Mouse (Mus musculus) CH12.LX (cell line): Measurements from ENCODE around the gene Nek9. TPM values are rescaled to one million over a fixed set of nuclear protein-coding genes. Genes with fewer than 3 reads are reported as not detected.
A peak's percentile ranks its signal among the peaks of the same experiment; 100 is the strongest.

Experiments used
- DNase-seq: peaks from one replicate; pipeline ENCODE4 v3.0.0-alpha.2; 2013; ENCODE audit errors: extremely low read depth
- H3K27ac ChIP-seq: 2 replicates; pipeline ENCODE4 v1.5.1; 2012; ENCODE audit warnings: low read depth, mild to moderate bottlenecking, control low read depth, moderate library complexity; ENCODE audit not compliant: insufficient read depth
- H3K27me3 ChIP-seq: replicated peaks from 2 replicates; pipeline ENCODE3; 2012; ENCODE audit warnings: inconsistent platforms
- H3K36me3 ChIP-seq, 2 experiments: replicated peaks in 1 of 2; 2 replicates each; pipeline versions ENCODE3 to v1.6.1; 2012; ENCODE audit warnings: inconsistent platforms in 1 of 2, low read length in 1 of 2, mild to moderate bottlenecking in 1 of 2, mixed read lengths in 1 of 2, moderate library complexity in 1 of 2; ENCODE audit not compliant: control insufficient read depth in 1 of 2, insufficient read depth in 1 of 2
- H3K4me1 ChIP-seq, 2 experiments: 2 replicates each; pipeline ENCODE4 v1.6.1; 2012; ENCODE audit warnings: inconsistent platforms in 1 of 2, moderate library complexity in 1 of 2; ENCODE audit not compliant: insufficient read depth in 2 of 2, control insufficient read depth in 1 of 2
- H3K4me2 ChIP-seq: 2 replicates; pipeline ENCODE4 v1.6.1; 2012; ENCODE audit warnings: low read depth, mild to moderate bottlenecking, control low read depth; ENCODE audit not compliant: poor library complexity, insufficient read depth, severe bottlenecking
- H3K4me3 ChIP-seq, 3 experiments: fragments of 150-350 bp in 1 of 3; sonication (generic) in 1 of 3; replicated peaks in 1 of 3; 2 replicates each; pipeline versions ENCODE3 to v1.5.1; 2011 to 2012; ENCODE audit warnings: low read depth in 2 of 3, low read length in 2 of 3, mild to moderate bottlenecking in 2 of 3, moderate library complexity in 2 of 3, control low read depth in 1 of 3, improper control_type of control experiment in 1 of 3, inconsistent platforms in 1 of 3, mixed read lengths in 1 of 3; ENCODE audit not compliant: poor library complexity in 1 of 3
- H3K79me2 ChIP-seq: replicated peaks from 2 replicates; pipeline ENCODE4 v1.6.1; 2012; ENCODE audit warnings: mild to moderate bottlenecking, moderate library complexity; ENCODE audit not compliant: control insufficient read depth, poor library complexity, insufficient read depth, severe bottlenecking; ENCODE audit errors: extremely low read depth
- H3K9ac ChIP-seq: 2 replicates; pipeline ENCODE4 v1.6.1; 2012; ENCODE audit warnings: low read depth, mild to moderate bottlenecking, control low read depth, moderate library complexity; ENCODE audit not compliant: insufficient read depth
- H3K9me3 ChIP-seq: replicated peaks from 2 replicates; pipeline ENCODE3; 2012; ENCODE audit warnings: low read length, inconsistent platforms, mixed read lengths
- BHLHE40 ChIP-seq: IDR thresholded peaks from 2 replicates; pipeline ENCODE4 v1.6.1; 2011; ENCODE audit warnings: mild to moderate bottlenecking, low read depth, low read length, improper control_type of control experiment
- CHD1 ChIP-seq: IDR thresholded peaks from 2 replicates; pipeline ENCODE4 v1.6.1; 2012; ENCODE audit warnings: low read depth, low read length, improper control_type of control experiment, inconsistent platforms
- CHD2 ChIP-seq: IDR thresholded peaks from 2 replicates; pipeline ENCODE4 v1.6.1; 2011; ENCODE audit warnings: low read length, improper control_type of control experiment
- CTCF ChIP-seq, 2 experiments: IDR thresholded peaks in 1 of 2; conservative IDR thresholded peaks in 1 of 2; 2 replicates each; pipeline ENCODE4 v1.5.1; 2011 to 2012; ENCODE audit warnings: low read depth in 2 of 2, low read length in 2 of 2, improper control_type of control experiment in 1 of 2, inconsistent platforms in 1 of 2, mild to moderate bottlenecking in 1 of 2, moderate library complexity in 1 of 2
- E2F4 ChIP-seq: IDR thresholded peaks from 2 replicates; pipeline ENCODE4 v1.6.1; 2011; ENCODE audit warnings: low read depth, low read length, improper control_type of control experiment; ENCODE audit not compliant: insufficient replicate concordance
- ELF1 ChIP-seq: IDR thresholded peaks from 2 replicates; pipeline ENCODE4 v1.6.1; 2014; ENCODE audit warnings: low read depth, mild to moderate bottlenecking, inconsistent platforms, low read length, improper control_type of control experiment
- EP300 ChIP-seq: IDR thresholded peaks from 2 replicates; pipeline ENCODE4 v1.6.1; 2011; ENCODE audit warnings: low read length, improper control_type of control experiment
- ETS1 ChIP-seq: conservative IDR thresholded peaks from 2 replicates; pipeline ENCODE4 v1.6.1; 2012; ENCODE audit warnings: low read depth, mild to moderate bottlenecking, inconsistent platforms, low read length, improper control_type of control experiment, moderate library complexity
- GABPA ChIP-seq: IDR thresholded peaks from 2 replicates; pipeline ENCODE4 v1.6.1; 2012; ENCODE audit warnings: low read depth, low read length, improper control_type of control experiment, inconsistent platforms; ENCODE audit not compliant: insufficient replicate concordance
- HCFC1 ChIP-seq: IDR thresholded peaks from 2 replicates; pipeline ENCODE4 v1.6.1; 2012; ENCODE audit warnings: low read depth, mild to moderate bottlenecking, inconsistent platforms, low read length, improper control_type of control experiment
- IRF4 ChIP-seq: IDR thresholded peaks from 2 replicates; pipeline ENCODE4 v1.6.1; 2014; ENCODE audit warnings: low read depth, mild to moderate bottlenecking, inconsistent platforms, low read length, improper control_type of control experiment
- JUN ChIP-seq: IDR thresholded peaks from 2 replicates; pipeline ENCODE4 v1.6.1; 2011; ENCODE audit warnings: low read depth, mild to moderate bottlenecking, low read length, improper control_type of control experiment, moderate library complexity; ENCODE audit not compliant: insufficient read depth
- JUND ChIP-seq: conservative IDR thresholded peaks from 2 replicates; pipeline ENCODE4 v1.6.1; 2011; ENCODE audit warnings: low read depth, low read length, improper control_type of control experiment
- KAT2A ChIP-seq: IDR thresholded peaks from 2 replicates; pipeline ENCODE4 v1.6.1; 2012; ENCODE audit warnings: low read length, improper control_type of control experiment, inconsistent platforms; ENCODE audit not compliant: insufficient replicate concordance
- MAFK ChIP-seq: IDR thresholded peaks from 2 replicates; pipeline ENCODE4 v1.6.1; 2011; ENCODE audit warnings: low read length, improper control_type of control experiment; ENCODE audit not compliant: insufficient replicate concordance
- MAX ChIP-seq: IDR thresholded peaks from 2 replicates; pipeline ENCODE4 v1.6.1; 2011; ENCODE audit warnings: low read length, improper control_type of control experiment
- MAZ ChIP-seq: IDR thresholded peaks from 2 replicates; pipeline ENCODE4 v1.6.1; 2012; ENCODE audit warnings: low read depth, mild to moderate bottlenecking, inconsistent platforms, low read length, improper control_type of control experiment, moderate library complexity
- MEF2A ChIP-seq: IDR thresholded peaks from 2 replicates; pipeline ENCODE4 v1.6.1; 2014; ENCODE audit warnings: low read depth, mild to moderate bottlenecking, inconsistent platforms, low read length, improper control_type of control experiment, borderline replicate concordance
- MXI1 ChIP-seq: IDR thresholded peaks from 2 replicates; pipeline ENCODE4 v1.6.1; 2011; ENCODE audit warnings: mild to moderate bottlenecking, low read depth, low read length, improper control_type of control experiment
- MYC ChIP-seq: IDR thresholded peaks from 2 replicates; pipeline ENCODE4 v1.6.1; 2011; ENCODE audit warnings: low read depth, mild to moderate bottlenecking, improper control_type of control experiment, low read length
- NELFE ChIP-seq: IDR thresholded peaks from 2 replicates; pipeline ENCODE4 v1.6.1; 2011; ENCODE audit warnings: low read depth, low read length, improper control_type of control experiment
- NRF1 ChIP-seq: IDR thresholded peaks from 2 replicates; pipeline ENCODE4 v1.6.1; 2014; ENCODE audit warnings: low read depth, mild to moderate bottlenecking, inconsistent platforms, low read length, improper control_type of control experiment, moderate library complexity
- PAX5 ChIP-seq: IDR thresholded peaks from 2 replicates; pipeline ENCODE4 v1.6.1; 2012; ENCODE audit warnings: low read length, inconsistent platforms, mixed read lengths
- POLR2A ChIP-seq: IDR thresholded peaks from 2 replicates; pipeline ENCODE4 v1.6.1; 2011; ENCODE audit warnings: low read depth, mild to moderate bottlenecking, improper control_type of control experiment, low read length
- POLR2AphosphoS2 ChIP-seq: IDR thresholded peaks from 2 replicates; pipeline ENCODE4 v1.6.1; 2011; ENCODE audit warnings: low read depth, low read length, improper control_type of control experiment
- RAD21 ChIP-seq: IDR thresholded peaks from 2 replicates; pipeline ENCODE4 v1.6.1; 2011; ENCODE audit warnings: low read depth, mild to moderate bottlenecking, low read length, improper control_type of control experiment, moderate library complexity
- RCOR1 ChIP-seq: conservative IDR thresholded peaks from 2 replicates; pipeline ENCODE4 v1.6.1; 2012; ENCODE audit warnings: low read depth, mild to moderate bottlenecking, inconsistent platforms, low read length, improper control_type of control experiment
- SIN3A ChIP-seq: IDR thresholded peaks from 2 replicates; pipeline ENCODE4 v1.6.1; 2012; ENCODE audit warnings: low read length, improper control_type of control experiment, inconsistent platforms
- SMC3 ChIP-seq: IDR thresholded peaks from 2 replicates; pipeline ENCODE4 v1.6.1; 2011; ENCODE audit warnings: low read depth, low read length, improper control_type of control experiment
- TBP ChIP-seq: conservative IDR thresholded peaks from 2 replicates; pipeline ENCODE4 v1.6.1; 2011; ENCODE audit warnings: low read depth, low read length, improper control_type of control experiment
- TCF12 ChIP-seq: IDR thresholded peaks from 2 replicates; pipeline ENCODE4 v1.6.1; 2014; ENCODE audit warnings: low read depth, mild to moderate bottlenecking, inconsistent platforms, low read length, improper control_type of control experiment
- UBTF ChIP-seq: IDR thresholded peaks from 2 replicates; pipeline ENCODE4 v1.6.1; 2012; ENCODE audit warnings: low read depth, mild to moderate bottlenecking, inconsistent platforms, low read length, improper control_type of control experiment, moderate library complexity
- USF1 ChIP-seq: IDR thresholded peaks from 2 replicates; pipeline ENCODE4 v1.6.1; 2014; ENCODE audit warnings: low read depth, mild to moderate bottlenecking, inconsistent platforms, low read length, improper control_type of control experiment
- USF2 ChIP-seq: conservative IDR thresholded peaks from 2 replicates; pipeline ENCODE4 v1.6.1; 2011; ENCODE audit warnings: low read depth, low read length, improper control_type of control experiment
- ZC3H11A ChIP-seq: IDR thresholded peaks from 2 replicates; pipeline ENCODE4 v1.6.1; 2012; ENCODE audit warnings: low read depth, mild to moderate bottlenecking, inconsistent platforms, low read length, improper control_type of control experiment
- ZKSCAN1 ChIP-seq: IDR thresholded peaks from 2 replicates; pipeline ENCODE4 v1.6.1; 2012; ENCODE audit warnings: low read depth, inconsistent platforms, low read length, improper control_type of control experiment, borderline replicate concordance
- ZMIZ1 ChIP-seq: IDR thresholded peaks from 2 replicates; pipeline ENCODE4 v1.6.1; 2012; ENCODE audit warnings: low read depth, mild to moderate bottlenecking, inconsistent platforms, low read length, improper control_type of control experiment
- ZNF384 ChIP-seq: IDR thresholded peaks from 2 replicates; pipeline ENCODE4 v1.6.1; 2012; ENCODE audit warnings: low read depth, low read length, improper control_type of control experiment, inconsistent platforms
- dilution Hi-C: fragments of 300-500 bp; cut with MboI; formaldehyde crosslinking; loops from 2 replicates; pipeline ENCODE4 v1.14.3; 2020; ENCODE audit warnings: low sequenced_read_pairs; ENCODE audit not compliant: extremely low pct_unique_long_range_greater_than_20kb, extremely low pct_ligation_motif_present
- in situ Hi-C: fragments of 300-500 bp; cut with MboI; formaldehyde crosslinking; loops from 3 replicates; pipeline ENCODE4 v1.14.3; 2019; ENCODE audit warnings: low sequenced_read_pairs, low pct_ligation_motif_present, low pct_unique_long_range_greater_than_20kb, mixed read lengths
- polyA plus RNA-seq: library from polyadenylated mRNA; unstranded; fragments of >175 nt; gene quantifications from 2 replicates; pipeline ENCODE4 v1.2.1, GENCODE M21; 2012; ENCODE audit warnings: low read depth; ENCODE audit not compliant: insufficient read length
- total RNA-seq, 2 experiments: library from RNA; depleted of rRNA; stranded (reverse); fragments of 300-350 nt in 1 of 2; fragments of >200 nt in 1 of 2; gene quantifications; 2 replicates each; pipeline ENCODE4 v1.2.3; 2012 to 2014

Nek9 gene
- total and polyA plus RNA-seq, 3 experiments: 15.6 to 30.9 (median 27.4) TPM

GRCm38 (mm10) chr12:85270319-85270718 lies 68.8 kb downstream of the Nek9 start, which contains the start of gene Mlh3:
Gene Mlh3 (minus strand): TSS chr12:85270599.
- in situ Hi-C loops: no loop called here
- H3K4me3 ChIP-seq: peak within 1 kb of the TSS; percentile 40 to 75 (median 61)
- peak within 1 kb of the TSS; percentile 37 for H3K27ac ChIP-seq
- TF ChIP-seq MAFK: no peak
- 0 out of 2 replicates have a peak, but pooled peaks have one; percentile 43 for TF ChIP-seq E2F4
- TF ChIP-seq RCOR1: no peak
- TF ChIP-seq PAX5: no peak
- TF ChIP-seq USF2: peak; percentile 16; the same call in 1 of the 2 replicates
- no peak for TF ChIP-seq MEF2A
- TF ChIP-seq SMC3: peak; percentile 18
- TF ChIP-seq CTCF (conservative IDR thresholded peaks at IDR 0.05 in 1 of 2, IDR thresholded peaks at IDR 0.05 in 1 of 2; ENCODE audit: low read depth in 2 of 2, low read length in 2 of 2): peak in 1 of 2 experiments; percentile 41; a peak in 1 of 4 replicates
- TF ChIP-seq JUN: no peak
- peak; percentile 80 for TF ChIP-seq BHLHE40
- peak; percentile 72 for TF ChIP-seq NELFE
- TF ChIP-seq GABPA: no peak
- peak; percentile 46; the same call in 1 of the 2 replicates for TF ChIP-seq ELF1
- TF ChIP-seq CHD1: no peak
- no peak; the same call in 1 of the 2 replicates for TF ChIP-seq RAD21
- no peak for TF ChIP-seq ZNF384
- no peak for TF ChIP-seq CHD2
- TF ChIP-seq ZMIZ1: peak; percentile 43; the same call in 1 of the 2 replicates
- TF ChIP-seq MYC: peak; percentile 61; the same call in 1 of the 2 replicates
- no peak for TF ChIP-seq JUND
- 0 out of 2 replicates have a peak, but pooled peaks have one; percentile 58 for TF ChIP-seq KAT2A
- no peak for TF ChIP-seq MAZ
- peak; percentile 58; the same call in 1 of the 2 replicates for TF ChIP-seq TCF12
- no peak for TF ChIP-seq POLR2AphosphoS2
- no peak for TF ChIP-seq UBTF
- no peak for TF ChIP-seq EP300
- peak; percentile 88 for TF ChIP-seq MAX
- TF ChIP-seq USF1: peak; percentile 50
- 0 out of 2 replicates have a peak, but pooled peaks have one; percentile 38 for TF ChIP-seq TBP
- no peak for TF ChIP-seq ZC3H11A
- no peak; the same call in 1 of the 2 replicates for TF ChIP-seq ETS1
- TF ChIP-seq SIN3A: 0 out of 2 replicates have a peak, but pooled peaks have one; percentile 36
- no peak for TF ChIP-seq MXI1
- TF ChIP-seq HCFC1: peak; percentile 54
- TF ChIP-seq ZKSCAN1: no peak
- TF ChIP-seq NRF1: peak; percentile 97
- TF ChIP-seq POLR2A: peak; percentile 78
- peak; percentile 34; the same call in 1 of the 2 replicates for TF ChIP-seq IRF4
- peak; percentile 84 for DNase-seq
- peak within 1 kb of the TSS; percentile 72 for H3K4me2 ChIP-seq
- H3K36me3 ChIP-seq: peaks cover 3 to 31% of the 10 kb centered on the region in 2 experiments
- no peaks in the 10 kb centered on the region for H3K79me2 ChIP-seq
- H3K9me3 ChIP-seq: no peaks in the 10 kb centered on the region
- dilution Hi-C loops: no loop called here
- no peaks in the 10 kb centered on the region for H3K27me3 ChIP-seq
- H3K4me1 ChIP-seq: peaks cover 4 to 41% of the 10 kb centered on the region in 2 experiments; a peak in 2 of 4 replicates
- peak within 1 kb of the TSS; percentile 86 for H3K9ac ChIP-seq
